Mouse (Mus musculus) c-Kit-positive CD71-negative TER-119-negative erythroid progenitor cells, embryonic 14.5 days (primary cell): ENCODE data around the gene Amd1.
"Not testable (repeated sequence)": the region's sequence is repeated elsewhere in the genome, so short reads cannot be mapped to it uniquely, and the experiment has no call there.

Experiments
- DNase-seq: peaks from one replicate; pipeline ENCODE4 v3.0.0-alpha.2; 2013; ENCODE audit warnings: low read depth

Gene Amd1

DNA sequence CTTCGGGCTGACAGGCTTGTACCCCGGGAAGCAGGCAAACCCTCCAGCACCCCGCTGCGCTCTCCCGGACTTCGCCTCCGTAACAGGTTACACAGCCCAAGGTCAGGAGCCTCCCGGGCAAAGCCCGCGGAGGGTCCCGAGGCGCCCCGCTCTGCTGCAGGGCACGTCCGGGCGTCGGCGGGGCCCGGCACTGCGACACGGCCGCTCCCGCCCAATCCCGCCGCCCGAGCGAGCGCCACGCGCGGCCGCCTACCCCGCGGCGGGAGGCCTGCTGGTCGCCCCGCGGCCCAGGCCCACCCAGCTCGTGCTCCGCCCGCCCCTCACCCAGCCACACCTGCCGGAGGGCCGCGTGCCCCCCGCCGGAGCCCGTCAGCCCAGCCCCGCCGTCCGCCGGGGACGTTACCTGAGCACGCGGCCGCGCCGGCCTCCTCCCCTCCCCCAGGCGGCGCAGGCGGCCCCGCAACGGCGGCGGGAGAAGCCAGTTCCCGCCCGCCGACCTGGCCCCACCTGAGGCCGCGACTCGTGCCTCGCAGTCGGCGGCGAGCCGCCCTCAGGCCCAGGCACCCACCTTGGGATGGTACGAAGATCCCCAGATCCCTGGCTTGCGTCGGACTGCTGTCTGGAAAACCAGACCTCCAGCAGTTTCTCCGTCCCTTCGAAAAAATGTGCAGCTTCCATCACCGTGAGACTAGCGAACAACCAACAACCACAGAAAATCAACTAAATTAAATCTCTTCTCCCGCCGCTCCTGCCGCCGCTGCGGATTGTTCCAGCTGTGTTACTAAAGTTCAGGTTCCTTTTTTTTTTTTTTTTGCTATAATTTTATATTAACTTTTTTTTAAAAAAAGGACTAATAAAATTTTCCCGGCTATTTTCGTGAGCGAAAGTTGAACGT lies 558 bp downstream of the Amd1 start:
- DNase-seq = not testable (repeated sequence)

DNA sequence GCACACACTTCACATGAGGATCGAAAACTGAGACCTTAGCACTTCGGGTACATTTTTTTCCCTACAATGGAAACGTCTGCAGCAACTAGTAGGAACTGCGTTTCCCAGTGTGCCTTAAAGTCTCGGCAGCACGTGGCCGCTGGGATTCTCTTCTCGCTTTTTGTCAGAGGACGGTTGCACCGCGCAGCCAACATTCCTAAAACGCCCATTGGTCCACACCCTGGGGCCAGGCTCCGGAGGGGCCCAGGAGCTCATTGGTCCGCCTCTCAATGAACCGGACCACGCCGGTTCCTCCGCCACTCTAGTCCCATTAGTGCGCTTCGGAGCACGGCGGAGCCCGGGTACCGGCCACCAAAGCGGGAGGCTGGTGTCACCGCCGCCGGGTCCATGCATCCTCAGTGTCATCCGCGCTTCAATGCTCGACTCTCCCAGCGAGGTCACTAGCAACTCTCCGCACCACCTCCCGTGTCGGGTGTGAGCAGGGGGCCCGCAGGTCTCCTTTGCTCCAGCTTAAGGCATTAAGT lies 1.3 kb downstream of the Amd1 start:
- DNase-seq = peak; percentile 58

DNA sequence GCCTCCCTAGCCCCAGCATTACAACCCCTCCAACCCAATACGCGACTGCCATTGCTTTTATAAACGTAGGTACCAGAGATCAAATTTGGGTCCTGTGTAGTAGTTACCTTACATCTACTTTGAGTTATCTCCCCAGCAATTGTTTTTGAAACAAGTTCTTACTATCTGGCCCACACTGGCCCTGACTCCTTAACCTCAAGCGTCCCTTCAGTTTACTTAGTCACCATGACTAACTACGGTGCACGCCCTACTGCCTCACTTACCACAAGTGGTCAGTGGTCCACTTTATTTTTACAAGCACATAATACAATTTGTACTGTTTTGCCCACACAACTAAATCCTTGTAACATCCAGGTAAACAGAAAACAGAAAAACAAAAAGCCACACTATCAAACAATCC lies 9.3 kb downstream of the Amd1 start:
- no peak for DNase-seq

DNA sequence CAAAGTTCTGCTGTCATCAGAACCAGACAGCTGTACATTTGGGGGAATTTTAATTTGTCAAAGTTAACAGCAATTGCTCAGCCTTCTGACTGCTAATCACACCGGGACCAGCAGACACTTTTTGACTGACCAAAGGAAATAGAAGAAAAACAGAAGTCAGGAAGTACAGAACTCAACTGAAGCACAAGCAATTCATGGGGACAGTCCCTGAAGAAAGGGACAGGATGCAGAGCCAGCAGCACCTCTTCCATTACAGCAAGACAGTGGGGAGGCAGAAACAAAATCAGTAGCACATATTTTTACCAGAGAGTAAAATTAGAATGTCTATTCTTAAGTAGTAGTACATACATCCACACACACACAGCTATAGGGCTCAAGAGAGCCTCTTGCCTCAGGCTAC lies 15.2 kb downstream of the Amd1 start:
- DNase-seq = no peak

DNA sequence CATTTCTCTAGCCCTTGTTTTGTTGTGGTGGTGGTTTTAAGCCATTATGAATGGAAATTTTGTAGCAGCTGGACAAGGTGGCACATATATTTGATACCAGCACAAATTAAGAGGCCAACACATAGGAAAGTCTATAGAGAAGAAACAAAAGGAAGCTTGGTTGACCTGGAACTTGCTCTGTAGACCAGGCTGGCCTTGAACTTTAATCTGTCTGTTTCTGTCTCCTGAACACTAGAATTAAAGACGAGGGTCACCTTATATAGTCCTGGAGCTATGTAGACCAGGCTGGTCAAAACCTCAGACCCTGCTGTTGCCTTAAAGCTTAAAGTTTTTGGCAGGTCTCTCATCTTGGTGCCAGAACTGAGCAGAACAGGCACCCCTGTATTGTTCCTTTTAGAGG lies 16.4 kb downstream of the Amd1 start:
- no peak for DNase-seq

DNA sequence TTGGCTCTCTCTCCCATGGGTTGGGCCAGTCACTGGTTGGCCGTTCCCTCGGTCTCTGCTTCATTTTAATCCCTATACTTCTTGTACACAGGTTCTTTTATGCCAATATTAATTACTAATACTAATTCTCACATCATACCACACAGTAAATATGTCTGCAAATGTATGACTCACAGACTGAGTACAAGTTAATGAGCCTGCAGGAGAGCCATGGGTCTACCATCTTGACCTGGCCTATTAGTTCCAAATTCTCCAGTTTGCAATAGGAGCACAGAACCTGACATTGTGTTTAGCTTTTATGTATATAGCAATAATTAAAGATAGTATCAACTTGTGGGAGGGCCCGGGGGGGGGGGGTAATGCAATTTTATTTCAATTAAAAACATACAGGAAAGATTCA lies 17.0 kb downstream of the Amd1 start:
- no peak for DNase-seq

DNA sequence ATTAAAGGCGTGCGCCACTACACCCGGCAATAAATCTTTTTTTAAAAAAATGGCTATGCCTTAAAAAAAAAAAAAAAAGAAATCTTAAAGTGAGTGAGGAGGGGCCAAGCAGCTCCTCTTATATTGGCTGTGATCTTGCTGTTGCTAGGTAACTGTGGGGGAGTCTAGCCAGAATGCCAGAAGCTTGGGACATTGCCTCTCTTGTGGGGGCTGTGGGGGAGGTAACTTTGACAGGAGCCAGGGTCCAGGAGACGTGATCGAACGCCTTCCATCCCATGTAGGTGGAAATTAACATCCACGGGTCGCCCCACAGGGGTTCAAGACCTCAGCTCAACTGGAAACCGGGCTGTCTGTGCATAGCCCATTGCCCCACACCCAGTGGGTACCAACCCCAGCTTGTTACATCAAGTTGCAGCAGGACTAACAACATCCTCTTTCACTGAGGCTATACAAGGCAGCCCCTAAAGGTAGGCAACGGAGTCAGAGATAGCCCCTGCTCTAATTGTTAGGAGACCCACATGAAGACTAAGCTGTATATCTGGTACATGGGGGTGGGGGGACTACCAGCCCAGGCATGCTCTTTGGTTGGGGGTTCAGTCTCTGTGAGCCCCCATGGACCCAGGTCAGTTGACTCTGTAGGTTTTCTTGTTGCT lies 17.7 kb downstream of the Amd1 start:
- DNase-seq = no peak

DNA sequence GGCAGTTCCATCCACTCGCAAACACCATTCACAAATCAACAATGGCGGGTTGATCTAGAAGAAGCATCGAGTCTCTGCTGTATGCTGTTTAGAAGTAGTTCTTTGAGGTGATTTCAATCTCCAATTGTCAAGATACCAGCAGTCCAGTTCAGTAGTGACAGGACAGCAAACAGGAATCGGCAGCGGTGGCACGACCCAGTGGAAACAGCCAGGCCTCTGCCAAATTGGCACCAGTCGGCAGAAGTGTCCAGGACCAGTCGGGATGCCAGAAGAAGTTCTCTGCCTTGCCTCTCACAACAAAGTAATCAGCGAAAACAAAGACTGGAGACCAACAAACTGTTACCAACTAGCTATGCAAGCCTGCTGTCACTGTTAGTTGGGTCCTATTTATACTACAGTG lies 18.4 kb downstream of the Amd1 start:
- DNase-seq = no peak

DNA sequence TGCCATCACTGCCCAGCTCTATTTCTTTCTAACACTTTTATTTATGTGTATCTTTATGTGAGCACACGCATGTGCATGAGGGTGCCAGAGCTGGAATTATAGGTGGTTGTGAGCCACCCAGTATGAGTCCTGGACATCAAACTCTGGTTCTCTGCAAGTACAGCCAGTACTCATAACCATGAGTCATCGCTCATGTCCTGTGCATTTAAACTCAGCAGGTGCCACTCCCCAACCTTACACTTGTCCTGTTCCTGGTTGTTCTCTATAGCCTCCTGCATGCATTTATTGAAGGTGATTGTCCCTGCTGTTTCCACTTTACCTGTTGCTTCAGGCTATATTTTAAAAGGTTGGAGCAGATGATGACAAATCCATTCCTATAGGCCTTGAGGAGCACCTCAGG lies 20.4 kb downstream of the Amd1 start:
- no peak for DNase-seq

DNA sequence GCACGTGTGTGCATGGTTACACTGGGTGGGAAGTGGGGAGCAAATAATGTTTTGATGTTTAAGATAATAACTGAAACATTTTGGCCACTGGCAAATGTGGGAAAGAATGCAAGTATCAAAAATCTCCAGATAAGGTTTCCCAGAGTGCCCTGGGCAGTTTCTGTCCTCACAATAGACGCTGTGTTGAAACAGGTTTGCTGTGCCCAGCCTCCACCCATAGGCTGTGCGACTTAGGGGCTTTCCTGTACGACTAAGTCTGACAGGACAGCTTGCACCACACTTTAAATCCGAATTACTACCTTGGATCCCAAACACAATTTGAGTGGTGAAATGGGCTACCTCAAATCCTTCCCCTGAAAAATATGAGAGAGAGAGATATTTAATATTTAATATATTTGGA lies 23.7 kb downstream of the Amd1 start:
- no peak for DNase-seq

DNA sequence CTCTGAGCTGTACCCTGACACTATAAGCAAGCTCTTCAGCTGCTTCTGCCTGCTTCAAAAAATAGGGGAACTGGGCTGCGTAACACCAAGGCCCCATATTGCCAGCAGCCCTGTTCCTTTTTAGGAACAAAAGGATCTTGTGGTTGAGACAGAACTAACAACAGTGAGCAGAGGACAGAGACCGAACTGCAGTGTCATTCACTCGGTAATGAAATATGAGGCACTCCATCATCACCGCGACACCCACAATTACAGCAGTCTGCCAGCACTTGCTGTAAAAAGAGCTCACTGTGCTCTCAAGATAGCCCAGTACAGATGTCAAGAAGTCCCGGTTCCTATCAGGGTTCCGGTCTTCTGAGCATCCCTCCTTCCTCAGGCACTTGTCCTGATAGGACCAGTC lies 26.0 kb downstream of the Amd1 start:
- peak; percentile 57 for DNase-seq

DNA sequence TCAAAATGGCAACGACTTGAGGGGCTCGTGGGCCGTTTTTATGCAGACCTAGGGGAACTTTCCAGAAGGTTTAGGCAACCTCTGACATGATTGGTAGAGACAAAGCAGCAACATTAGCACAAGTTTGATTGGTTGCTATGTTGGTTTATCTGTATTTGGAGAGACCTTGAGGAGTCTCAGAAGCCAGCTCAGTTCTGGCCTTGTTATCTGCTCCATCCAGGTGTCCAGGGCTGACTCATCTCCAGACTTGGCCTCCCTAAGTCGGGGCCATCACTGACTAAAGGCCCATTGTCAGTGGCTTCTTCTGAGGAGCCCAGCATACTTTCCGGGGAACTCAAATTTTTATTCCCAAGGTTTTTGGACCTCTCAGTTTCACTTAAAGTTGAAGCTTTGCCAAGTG lies 28.0 kb downstream of the Amd1 start:
- DNase-seq = no peak

DNA sequence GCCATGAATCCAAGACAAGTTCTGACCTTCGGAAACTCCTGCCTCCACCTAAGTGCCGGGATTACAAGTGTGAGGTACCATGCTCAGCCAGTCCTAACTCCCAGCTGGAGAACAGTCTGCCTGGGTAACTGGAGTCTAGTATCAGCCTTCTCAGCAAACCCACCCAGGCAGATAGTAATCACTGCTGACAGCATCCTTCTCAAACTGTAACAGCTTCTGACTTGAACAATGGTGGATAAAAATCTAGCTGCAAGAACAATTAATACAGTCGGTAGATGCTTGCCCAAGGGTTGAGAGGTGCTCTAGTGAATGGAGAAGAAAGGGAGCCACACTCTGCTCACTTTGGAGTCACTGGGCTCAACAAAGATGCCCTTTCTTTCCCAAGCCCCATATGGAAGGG lies 30.8 kb downstream of the Amd1 start:
- no peak for DNase-seq

DNA sequence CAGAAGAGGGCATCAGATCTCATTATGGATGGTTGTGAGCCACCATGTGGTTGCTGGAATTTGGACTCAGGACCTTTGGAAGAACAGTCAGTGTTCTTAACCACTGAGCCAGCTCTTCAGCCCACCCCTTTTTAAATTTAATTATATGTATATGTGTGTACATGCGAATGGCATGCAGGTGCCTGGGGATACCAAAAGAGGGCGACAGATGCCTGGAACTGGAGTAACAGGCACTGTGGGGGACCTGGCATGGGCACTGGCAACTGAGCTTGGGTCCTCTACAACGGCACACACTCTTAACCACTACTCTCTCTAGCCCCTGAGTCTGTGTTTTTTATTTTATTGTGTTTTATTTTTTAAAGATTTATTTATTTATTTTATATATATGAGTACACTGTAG lies 37.1 kb downstream of the Amd1 start:
- DNase-seq = no peak

DNA sequence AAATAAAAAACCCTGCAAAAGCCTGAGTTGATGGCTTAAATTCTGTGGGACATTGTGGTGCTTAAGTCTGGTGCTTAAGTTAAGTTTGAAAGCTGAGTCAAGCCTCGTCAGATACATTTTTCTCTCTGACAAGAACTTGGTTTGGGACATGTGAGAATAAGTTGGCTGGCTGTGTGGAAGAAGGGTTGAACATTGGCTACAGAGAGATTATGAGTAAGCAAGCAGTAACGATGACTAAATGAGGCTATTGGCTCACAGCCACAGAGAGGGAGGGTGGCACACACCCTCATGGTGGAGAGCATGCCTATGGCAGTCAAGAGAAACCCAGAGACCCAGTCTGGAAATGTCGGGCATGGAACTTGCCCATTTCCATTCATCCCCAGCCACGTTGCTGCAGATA lies 38.3 kb downstream of the Amd1 start:
- no peak for DNase-seq

DNA sequence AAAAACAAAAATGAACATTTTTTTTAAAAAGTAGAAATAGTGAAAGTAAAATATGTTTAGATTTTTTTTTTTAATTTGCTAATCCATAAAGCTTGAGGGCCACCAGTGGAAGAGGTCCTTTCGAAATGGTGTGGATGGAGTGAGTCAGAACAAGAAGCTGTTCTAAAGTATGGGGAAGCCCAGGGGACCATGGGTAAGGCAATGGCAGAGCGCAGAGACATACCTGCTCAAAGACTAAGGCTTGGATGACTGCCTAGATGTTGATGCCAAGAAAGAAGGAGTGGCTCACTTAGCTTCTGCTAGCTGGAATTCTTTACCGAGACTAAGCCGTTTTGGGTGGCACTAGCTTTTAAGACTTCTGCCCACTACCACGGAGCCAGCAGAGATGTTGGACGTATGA lies 39.8 kb downstream of the Amd1 start:
- DNase-seq = no peak

DNA sequence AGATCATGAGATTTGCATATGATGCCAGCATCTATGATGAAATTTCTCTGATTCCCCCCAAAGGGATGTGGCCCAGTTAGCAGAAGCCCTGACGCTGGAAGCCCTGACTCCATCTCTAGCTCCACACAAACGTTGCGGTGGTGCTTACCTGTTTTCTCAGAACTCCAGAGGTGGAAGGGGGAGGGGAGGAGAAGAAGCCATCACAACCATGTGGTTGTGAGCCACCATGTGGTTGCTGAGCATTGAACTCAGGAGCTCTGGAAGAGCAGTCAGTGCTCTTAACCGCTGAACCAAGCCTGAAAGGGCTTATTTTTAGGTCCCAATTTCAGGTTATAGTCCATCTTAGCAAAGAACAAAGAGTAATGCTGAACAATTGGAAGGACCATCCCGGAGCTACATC lies 41.7 kb downstream of the Amd1 start:
- no peak for DNase-seq

DNA sequence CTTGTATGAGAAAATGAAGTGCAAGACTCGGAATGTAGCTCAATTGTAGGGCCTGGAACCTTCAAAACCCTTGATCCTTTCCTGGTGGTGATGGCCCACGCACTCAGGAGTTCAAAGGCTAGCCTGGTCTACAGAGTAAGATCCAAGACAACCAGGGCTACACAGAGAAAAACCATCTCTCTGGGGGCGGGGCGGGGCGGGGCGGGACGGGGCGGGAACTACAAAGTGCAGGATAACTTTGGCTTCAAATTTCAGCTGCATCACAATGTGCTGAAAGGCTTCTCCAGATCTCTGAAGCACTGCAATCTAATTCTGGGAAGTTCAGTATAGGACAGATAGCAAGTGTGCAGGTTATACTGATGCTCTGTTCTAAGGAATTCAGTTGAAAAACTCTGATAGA lies 42.4 kb downstream of the Amd1 start:
- DNase-seq = no peak

DNA sequence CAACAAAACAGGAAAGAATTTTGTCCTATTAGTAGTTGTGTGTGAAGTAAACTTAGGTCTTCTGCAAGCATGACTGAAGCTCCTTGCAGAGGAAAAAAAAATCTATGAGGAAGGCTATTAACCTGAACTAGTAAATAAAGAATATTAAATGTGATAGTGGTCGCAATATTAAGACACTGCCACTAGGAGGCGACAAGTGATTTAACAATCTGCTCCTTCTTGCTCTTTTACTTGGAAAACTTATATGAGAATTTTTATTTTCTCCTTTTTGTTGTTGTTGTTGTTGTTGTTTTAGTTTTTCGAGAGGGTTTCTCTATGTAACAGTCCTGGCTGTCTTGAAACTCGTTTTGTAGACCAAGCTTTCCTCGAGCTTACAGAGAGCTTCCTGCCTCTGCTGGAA lies 43.0 kb downstream of the Amd1 start:
- no peak for DNase-seq

DNA sequence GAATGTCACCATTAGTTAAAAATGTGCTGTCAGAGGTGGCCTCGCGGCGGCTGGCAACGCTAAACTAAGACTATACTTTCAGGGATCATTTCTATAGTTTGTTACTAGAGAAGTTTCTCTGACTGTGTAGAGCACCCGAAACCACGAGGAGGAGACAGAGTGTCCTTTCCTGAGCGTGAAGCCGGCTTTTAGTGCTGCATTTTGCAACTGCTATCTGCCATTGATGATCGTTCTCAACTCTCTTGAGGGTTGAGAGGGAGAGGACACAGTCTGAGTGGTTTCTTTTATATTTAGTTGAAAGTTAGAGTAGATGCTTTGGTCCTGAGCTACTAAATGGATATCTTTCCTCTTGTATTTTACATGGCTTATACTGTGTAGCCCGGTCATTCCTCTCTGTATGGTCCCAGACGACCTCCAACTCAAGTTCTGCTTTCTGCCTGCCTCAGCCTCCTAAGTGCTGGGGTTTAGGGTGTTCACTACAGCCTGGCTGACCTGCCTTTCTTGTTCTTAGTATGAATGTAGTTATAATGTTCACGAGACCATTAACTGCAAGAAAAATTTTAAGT lies 43.5 kb downstream of the Amd1 start:
- DNase-seq = peak; percentile 97

DNA sequence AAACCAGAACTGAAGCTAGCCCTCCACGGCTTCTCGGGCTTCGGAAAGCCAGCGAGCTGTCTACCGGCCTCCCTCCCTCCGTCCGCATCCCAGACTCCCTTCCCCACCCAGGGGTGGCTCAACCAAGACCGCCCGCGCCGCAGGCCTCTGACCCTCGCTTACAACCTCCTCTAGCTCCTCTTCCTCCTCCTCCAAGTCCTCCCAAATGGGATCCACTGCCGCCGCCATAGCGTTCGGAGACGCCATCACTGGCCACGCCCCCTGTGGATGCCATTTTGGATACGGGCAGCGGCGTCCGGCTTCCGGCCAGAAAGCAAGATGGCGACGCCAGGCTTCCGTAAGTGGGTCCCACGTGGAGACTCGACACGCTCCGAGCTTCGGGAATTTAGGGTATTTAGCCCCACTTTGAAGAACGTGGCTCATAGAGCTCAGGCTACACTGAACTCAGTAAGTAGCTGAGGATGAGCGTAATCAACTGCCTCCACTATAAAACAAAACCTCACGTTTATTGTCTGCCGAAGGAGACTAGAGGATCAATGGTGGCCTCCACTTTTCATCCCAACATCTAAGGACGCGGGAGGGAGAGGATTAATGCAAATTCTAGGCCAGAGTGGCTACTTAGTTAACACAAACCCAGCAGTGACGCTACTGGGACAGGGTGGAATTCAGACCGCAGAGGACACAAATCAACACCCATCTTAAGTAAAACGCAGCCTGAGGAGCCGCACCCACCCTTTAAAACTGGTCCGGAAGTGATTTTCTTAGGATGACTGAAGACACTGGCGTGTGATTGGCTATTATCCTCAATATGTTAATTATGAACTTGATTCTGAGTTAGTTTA lies 44.4 kb downstream of the Amd1 start, which contains the start of gene Gtf3c6:
Gtf3c6 (minus strand) TSS at position 695 of the 842 bp plus-strand sequence.
- DNase-seq = peak; percentile 89

DNA sequence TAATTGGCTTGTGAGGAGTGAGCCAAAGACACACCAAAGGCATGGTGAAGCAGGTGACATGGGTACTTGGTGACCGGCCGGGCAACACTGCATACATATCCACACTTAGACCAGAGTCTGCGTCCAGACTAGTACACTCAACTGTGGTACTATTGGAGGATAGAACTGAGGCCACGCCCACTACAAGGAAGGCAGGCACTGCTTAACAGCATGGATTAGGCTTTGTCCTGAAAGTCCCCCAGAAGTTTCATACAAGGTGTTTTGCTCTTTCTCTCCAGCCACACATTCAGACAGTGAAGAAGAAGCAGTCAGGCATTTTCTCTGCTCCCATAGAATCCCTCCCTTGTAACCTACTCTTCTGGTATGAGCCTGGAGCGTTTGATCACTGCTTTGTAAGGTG lies 45.3 kb downstream of the Amd1 start:
- DNase-seq = no peak
